Mouse (Mus musculus): ENCODE measurements around the gene Igf1r.

GRCm38 (mm10) chr7:67989376-67989775 lies 36.7 kb downstream of the Igf1r start:
- TF ChIP-seq CTCF (IDR thresholded peaks at IDR 0.05; ENCODE audit: control insufficient read depth, insufficient read depth, low read length) (no peak), POLR2A (IDR thresholded peaks at IDR 0.05; ENCODE audit: borderline replicate concordance, control insufficient read depth, low read depth, low read length) (no peak)
